Mouse (Mus musculus) lung, postnatal 14 days (tissue): Measurements from ENCODE around the gene Gpc1.

ENCODE experiments used
- DNase-seq: peaks from one replicate; pipeline ENCODE4 v3.0.0; 2021

The Gpc1 gene

GRCm38 (mm10) chr1:92831188-92832001, at the start of gene Gpc1:
TSS of gene Gpc1 (plus strand) at chr1:92831645.
- DNase-seq, result peak; percentile 76

GRCm38 (mm10) chr1:92781862-92782261, 49.6 kb upstream of the Gpc1 start:
- no peak for DNase-seq

- no peak for DNase-seq
Observed at GRCm38 (mm10) chr1:92782587-92782986, 48.9 kb upstream of the Gpc1 start.

GRCm38 (mm10) chr1:92787221-92787620, 44.2 kb upstream of the Gpc1 start:
- DNase-seq, result peak; percentile 5

- no peak for DNase-seq
Observed at GRCm38 (mm10) chr1:92788049-92788448, 43.4 kb upstream of the Gpc1 start.

- DNase-seq, result no peak
Observed at GRCm38 (mm10) chr1:92790628-92791027, 40.8 kb upstream of the Gpc1 start.

- DNase-seq, result peak; percentile 16
Observed at GRCm38 (mm10) chr1:92791070-92791831, 40.2 kb upstream of the Gpc1 start.

GRCm38 (mm10) chr1:92793781-92794180, 37.7 kb upstream of the Gpc1 start:
- DNase-seq, result no peak

- DNase-seq, result no peak
Observed at GRCm38 (mm10) chr1:92798425-92798824, 33.0 kb upstream of the Gpc1 start.

GRCm38 (mm10) chr1:92799653-92800052, 31.8 kb upstream of the Gpc1 start:
- DNase-seq, result no peak

GRCm38 (mm10) chr1:92802362-92802761, 29.1 kb upstream of the Gpc1 start:
- no peak for DNase-seq

- DNase-seq, result no peak
Observed at GRCm38 (mm10) chr1:92803376-92803775, 28.1 kb upstream of the Gpc1 start.

- DNase-seq, result no peak
Observed at GRCm38 (mm10) chr1:92805181-92805580, 26.3 kb upstream of the Gpc1 start.

- no peak for DNase-seq
Observed at GRCm38 (mm10) chr1:92805836-92806235, 25.6 kb upstream of the Gpc1 start.

GRCm38 (mm10) chr1:92806720-92807119, 24.7 kb upstream of the Gpc1 start:
- DNase-seq, result no peak

- no peak for DNase-seq
Observed at GRCm38 (mm10) chr1:92809621-92810020, 21.8 kb upstream of the Gpc1 start.

GRCm38 (mm10) chr1:92814319-92814718, 17.1 kb upstream of the Gpc1 start:
- DNase-seq, result no peak

GRCm38 (mm10) chr1:92815100-92815499, 16.3 kb upstream of the Gpc1 start:
- no peak for DNase-seq

- DNase-seq, result no peak
Observed at GRCm38 (mm10) chr1:92815756-92816294, 15.6 kb upstream of the Gpc1 start.

- no peak for DNase-seq
Observed at GRCm38 (mm10) chr1:92830626-92831187, 738 bp upstream of the Gpc1 start.

GRCm38 (mm10) chr1:92832011-92833010, 866 bp downstream of the Gpc1 start:
- peak; percentile 33 for DNase-seq
